Mouse (Mus musculus) skeletal muscle tissue, postnatal 0 days (tissue): Measurements from ENCODE around the gene Fbxl13. TPM values are rescaled to one million over a fixed set of nuclear protein-coding genes. Genes with fewer than 3 reads are reported as not detected.

Experiments used
- polyA plus RNA-seq: library from polyadenylated mRNA; unstranded; fragments of >200 nt; fragmentation: Nextera tagmentation; extraction: Ambion mirVana; gene quantifications from 2 replicates; pipeline ENCODE4 v1.2.1, GENCODE M21; 2015

Gene Fbxl13
- polyA plus RNA-seq = 0.39 and 0.47 TPM in 2 replicates

DNA sequence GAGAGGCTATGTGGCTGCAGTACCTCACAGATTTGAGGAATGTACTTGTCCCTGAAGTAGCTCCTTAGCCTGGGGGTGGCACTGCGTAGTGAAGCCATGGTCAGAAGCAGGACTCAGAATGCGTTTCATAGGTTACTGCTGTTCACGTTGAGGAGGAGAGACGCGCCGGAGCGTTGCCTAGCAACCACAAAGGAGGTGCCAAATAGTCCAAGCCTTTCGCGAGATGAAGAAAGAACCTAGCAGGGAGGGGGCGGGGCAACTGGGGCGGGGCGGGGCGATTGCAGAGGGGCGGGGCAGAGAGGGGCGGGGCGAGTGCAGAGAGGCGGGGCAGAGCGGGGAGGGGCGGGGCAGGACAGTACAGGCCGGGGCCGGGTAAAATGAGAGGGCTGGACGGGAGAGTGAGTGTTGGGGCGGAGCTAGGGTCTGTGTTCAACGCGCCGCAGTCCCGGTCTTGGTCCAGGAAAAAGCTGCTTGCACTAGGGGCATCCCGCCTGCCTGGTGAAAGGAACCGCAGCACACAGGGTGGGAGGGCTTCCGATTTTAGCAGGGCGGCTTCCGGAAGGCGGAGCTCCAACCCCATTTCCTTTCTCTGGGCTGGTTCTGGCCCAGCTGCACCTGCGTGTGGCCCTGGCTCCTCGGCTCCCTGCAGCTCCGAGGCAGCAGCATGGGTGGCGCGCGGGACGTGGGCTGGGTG is at the start of gene Fbxl13, which contains the start of gene Armc10:
TSS of gene Fbxl13 (minus strand) at position 196 of the 694 bp plus-strand sequence.
TSS of gene Armc10 (plus strand) at position 375 of the 694 bp plus-strand sequence.

DNA sequence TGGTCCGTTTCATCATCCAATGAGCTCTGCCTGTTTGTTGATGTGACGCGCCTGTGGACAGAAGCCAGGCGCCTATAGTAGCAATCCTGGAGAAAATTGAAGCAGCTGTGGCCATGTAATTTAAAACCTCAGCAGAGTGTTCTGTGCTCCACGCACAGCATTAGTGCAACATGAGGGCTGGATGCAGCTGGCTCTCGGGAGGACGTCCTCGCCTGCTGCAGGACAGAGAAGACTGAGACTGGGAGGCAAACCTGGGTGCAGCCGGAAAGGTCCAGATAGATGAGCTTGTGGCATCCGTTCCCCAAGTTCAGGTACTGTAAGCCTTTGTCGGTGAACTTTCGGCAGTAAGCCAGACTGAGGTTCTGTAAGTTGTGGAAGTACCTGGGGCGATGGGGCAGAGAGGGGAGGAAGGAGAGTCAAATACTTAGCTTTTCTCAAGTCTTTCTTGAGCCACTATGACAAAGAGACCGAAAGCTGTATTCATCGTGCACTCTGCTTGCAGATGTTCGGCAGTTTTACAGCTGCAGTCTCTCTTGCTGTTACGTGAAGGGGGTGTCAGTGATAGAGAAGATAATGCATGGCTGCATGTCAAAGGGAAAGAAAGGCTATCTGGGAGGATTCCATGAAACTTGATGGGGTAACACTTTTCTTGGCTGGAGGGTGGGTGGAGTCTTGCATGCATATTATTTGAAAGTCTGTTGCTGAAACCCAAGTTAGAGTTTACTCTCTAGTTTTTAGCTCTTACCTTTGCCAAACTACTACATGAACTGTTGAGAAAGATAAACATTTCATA is 101.8 kb downstream of the Fbxl13 start, which contains the start of gene Lrrc17:
TSS of gene Lrrc17 (plus strand) at position 151 of the 793 bp plus-strand sequence.

Other genes with a start within 250 kb of the Fbxl13 start
- gene Ccdc146, start 221.0 kb downstream of the Fbxl13 start, polyA plus RNA-seq = 0.40 and 1.0 TPM in 2 replicates
- gene Fam185a, start 220.7 kb downstream of the Fbxl13 start, polyA plus RNA-seq = 2.1 and 2.3 TPM in 2 replicates
- 53.2 and 68.5 TPM in 2 replicates for gene Lrrc17, start 102.1 kb downstream of the Fbxl13 start, polyA plus RNA-seq
- 8.6 and 10.0 TPM in 2 replicates for gene Armc10, start 179 bp upstream of the Fbxl13 start, polyA plus RNA-seq
- gene Napepld, start 55.8 kb upstream of the Fbxl13 start, polyA plus RNA-seq = 2.1 and 2.4 TPM in 2 replicates
- 95.8 and 99.1 TPM in 2 replicates for gene Pmpcb, start 91.5 kb upstream of the Fbxl13 start, polyA plus RNA-seq
- 30.7 and 34.2 TPM in 2 replicates for gene Dnajc2, start 139.6 kb upstream of the Fbxl13 start, polyA plus RNA-seq
- 167 and 179 TPM in 2 replicates for gene Psmc2, start 139.6 kb upstream of the Fbxl13 start, polyA plus RNA-seq
- not detected in 2 replicates for gene Slc26a5, start 220.0 kb upstream of the Fbxl13 start, polyA plus RNA-seq